Mouse (Mus musculus): Measurements from ENCODE around the gene Cd44.

Gene Cd44

GRCm38 (mm10) chr2:102928211-102928610, 26.7 kb upstream of the Cd44 start:
- Histone ChIP-seq H3K36me3 (ENCODE audit: insufficient read depth, low read length) (no peaks in the 10 kb centered on the region), H3K4me1 (replicated peaks; ENCODE audit: low read depth, low read length) (no peaks in the 10 kb centered on the region), H3K27me3 (ENCODE audit: insufficient read depth, low read length) (no peaks in the 10 kb centered on the region), H3K9me3 (ENCODE audit: low read length) (no peaks in the 10 kb centered on the region), H3K4me3 (replicated peaks; ENCODE audit: low read length) (no peak overlapping the region)
- TF ChIP-seq NANOG (IDR thresholded peaks at IDR 0.05; ENCODE audit: borderline replicate concordance, low read length), result no peak
- TF ChIP-seq CTCF (conservative IDR thresholded peaks at IDR 0.05; ENCODE audit: low read length), result no peak
- TF ChIP-seq POU5F1 (IDR thresholded peaks at IDR 0.05; ENCODE audit: borderline replicate concordance, low read length), result no peak

- H3K36me3 ChIP-seq (ENCODE audit: insufficient read depth, low read length), result no peaks in the 10 kb centered on the region
- no peaks in the 10 kb centered on the region for H3K27me3 ChIP-seq (ENCODE audit: insufficient read depth, low read length)
- TF ChIP-seq CTCF (conservative IDR thresholded peaks at IDR 0.05; ENCODE audit: low read length) (no peak), NANOG (IDR thresholded peaks at IDR 0.05; ENCODE audit: borderline replicate concordance, low read length) (no peak), POU5F1 (IDR thresholded peaks at IDR 0.05; ENCODE audit: borderline replicate concordance, low read length) (no peak)
- H3K9me3 ChIP-seq (ENCODE audit: low read length), result no peaks in the 10 kb centered on the region
- H3K4me1 ChIP-seq (replicated peaks; ENCODE audit: low read depth, low read length), result no peaks in the 10 kb centered on the region
- no peak overlapping the region for H3K4me3 ChIP-seq (replicated peaks; ENCODE audit: low read length)
Measured at GRCm38 (mm10) chr2:102924480-102924879, 23.0 kb upstream of the Cd44 start.

GRCm38 (mm10) chr2:102923682-102924081, 22.2 kb upstream of the Cd44 start:
- Histone ChIP-seq H3K27me3 (ENCODE audit: insufficient read depth, low read length) (no peaks in the 10 kb centered on the region), H3K36me3 (ENCODE audit: insufficient read depth, low read length) (no peaks in the 10 kb centered on the region), H3K9me3 (ENCODE audit: low read length) (no peaks in the 10 kb centered on the region), H3K4me1 (replicated peaks; ENCODE audit: low read depth, low read length) (no peaks in the 10 kb centered on the region), H3K4me3 (replicated peaks; ENCODE audit: low read length) (no peak overlapping the region)
- TF ChIP-seq POU5F1 (IDR thresholded peaks at IDR 0.05; ENCODE audit: borderline replicate concordance, low read length) (no peak), CTCF (conservative IDR thresholded peaks at IDR 0.05; ENCODE audit: low read length) (no peak), NANOG (IDR thresholded peaks at IDR 0.05; ENCODE audit: borderline replicate concordance, low read length) (no peak)

GRCm38 (mm10) chr2:102922066-102922465, 20.6 kb upstream of the Cd44 start:
- no peak for TF ChIP-seq CTCF (conservative IDR thresholded peaks at IDR 0.05; ENCODE audit: low read length)
- no peak for TF ChIP-seq NANOG (IDR thresholded peaks at IDR 0.05; ENCODE audit: borderline replicate concordance, low read length)
- TF ChIP-seq POU5F1 (IDR thresholded peaks at IDR 0.05; ENCODE audit: borderline replicate concordance, low read length), result no peak
- Histone ChIP-seq H3K4me1 (replicated peaks; ENCODE audit: low read depth, low read length) (no peaks in the 10 kb centered on the region), H3K27me3 (ENCODE audit: insufficient read depth, low read length) (no peaks in the 10 kb centered on the region), H3K9me3 (ENCODE audit: low read length) (no peaks in the 10 kb centered on the region), H3K4me3 (replicated peaks; ENCODE audit: low read length) (no peak overlapping the region), H3K36me3 (ENCODE audit: insufficient read depth, low read length) (no peaks in the 10 kb centered on the region)

GRCm38 (mm10) chr2:102918301-102918700, 16.8 kb upstream of the Cd44 start:
- no peak overlapping the region for H3K4me3 ChIP-seq (replicated peaks; ENCODE audit: low read length)
- H3K36me3 ChIP-seq (ENCODE audit: insufficient read depth, low read length), result no peaks in the 10 kb centered on the region
- H3K4me1 ChIP-seq (replicated peaks; ENCODE audit: low read depth, low read length), result no peaks in the 10 kb centered on the region
- H3K27me3 ChIP-seq (ENCODE audit: insufficient read depth, low read length), result no peaks in the 10 kb centered on the region
- no peaks in the 10 kb centered on the region for H3K9me3 ChIP-seq (ENCODE audit: low read length)
- no peak for TF ChIP-seq NANOG (IDR thresholded peaks at IDR 0.05; ENCODE audit: borderline replicate concordance, low read length)
- no peak for TF ChIP-seq POU5F1 (IDR thresholded peaks at IDR 0.05; ENCODE audit: borderline replicate concordance, low read length)
- no peak for TF ChIP-seq CTCF (conservative IDR thresholded peaks at IDR 0.05; ENCODE audit: low read length)

GRCm38 (mm10) chr2:102916596-102916995, 15.1 kb upstream of the Cd44 start:
- Histone ChIP-seq H3K27me3 (ENCODE audit: insufficient read depth, low read length) (no peaks in the 10 kb centered on the region), H3K4me1 (replicated peaks; ENCODE audit: low read depth, low read length) (no peaks in the 10 kb centered on the region), H3K4me3 (replicated peaks; ENCODE audit: low read length) (no peak overlapping the region), H3K9me3 (ENCODE audit: low read length) (no peaks in the 10 kb centered on the region), H3K36me3 (ENCODE audit: insufficient read depth, low read length) (no peaks in the 10 kb centered on the region)
- TF ChIP-seq CTCF (conservative IDR thresholded peaks at IDR 0.05; ENCODE audit: low read length) (no peak), POU5F1 (IDR thresholded peaks at IDR 0.05; ENCODE audit: borderline replicate concordance, low read length) (no peak), NANOG (IDR thresholded peaks at IDR 0.05; ENCODE audit: borderline replicate concordance, low read length) (no peak)

GRCm38 (mm10) chr2:102914675-102915074, 13.2 kb upstream of the Cd44 start:
- TF ChIP-seq CTCF (conservative IDR thresholded peaks at IDR 0.05; ENCODE audit: low read length) (no peak), NANOG (IDR thresholded peaks at IDR 0.05; ENCODE audit: borderline replicate concordance, low read length) (no peak), POU5F1 (IDR thresholded peaks at IDR 0.05; ENCODE audit: borderline replicate concordance, low read length) (no peak)
- Histone ChIP-seq H3K27me3 (ENCODE audit: insufficient read depth, low read length) (no peaks in the 10 kb centered on the region), H3K36me3 (ENCODE audit: insufficient read depth, low read length) (no peaks in the 10 kb centered on the region), H3K9me3 (ENCODE audit: low read length) (no peaks in the 10 kb centered on the region), H3K4me1 (replicated peaks; ENCODE audit: low read depth, low read length) (no peaks in the 10 kb centered on the region), H3K4me3 (replicated peaks; ENCODE audit: low read length) (no peak overlapping the region)

GRCm38 (mm10) chr2:102913833-102914545, 12.5 kb upstream of the Cd44 start:
- no peaks in the 10 kb centered on the region for H3K9me3 ChIP-seq (ENCODE audit: low read length)
- no peaks in the 10 kb centered on the region for H3K36me3 ChIP-seq (ENCODE audit: insufficient read depth, low read length)
- TF ChIP-seq NANOG (IDR thresholded peaks at IDR 0.05; ENCODE audit: borderline replicate concordance, low read length) (no peak), CTCF (conservative IDR thresholded peaks at IDR 0.05; ENCODE audit: low read length) (no peak), POU5F1 (IDR thresholded peaks at IDR 0.05; ENCODE audit: borderline replicate concordance, low read length) (no peak)
- H3K4me1 ChIP-seq (replicated peaks; ENCODE audit: low read depth, low read length), result no peaks in the 10 kb centered on the region
- H3K27me3 ChIP-seq (ENCODE audit: insufficient read depth, low read length), result no peaks in the 10 kb centered on the region
- no peak overlapping the region for H3K4me3 ChIP-seq (replicated peaks; ENCODE audit: low read length)

GRCm38 (mm10) chr2:102912951-102913350, 11.5 kb upstream of the Cd44 start:
- no peaks in the 10 kb centered on the region for H3K9me3 ChIP-seq (ENCODE audit: low read length)
- no peaks in the 10 kb centered on the region for H3K4me1 ChIP-seq (replicated peaks; ENCODE audit: low read depth, low read length)
- TF ChIP-seq CTCF (conservative IDR thresholded peaks at IDR 0.05; ENCODE audit: low read length), result no peak
- TF ChIP-seq POU5F1 (IDR thresholded peaks at IDR 0.05; ENCODE audit: borderline replicate concordance, low read length), result no peak
- no peak for TF ChIP-seq NANOG (IDR thresholded peaks at IDR 0.05; ENCODE audit: borderline replicate concordance, low read length)
- no peaks in the 10 kb centered on the region for H3K27me3 ChIP-seq (ENCODE audit: insufficient read depth, low read length)
- no peak overlapping the region for H3K4me3 ChIP-seq (replicated peaks; ENCODE audit: low read length)
- no peaks in the 10 kb centered on the region for H3K36me3 ChIP-seq (ENCODE audit: insufficient read depth, low read length)

Data from E14TG2a.4 (cell line).